Mouse (Mus musculus): ENCODE measurements around the gene 9230102O04Rik. TPM values are rescaled to one million over a fixed set of nuclear protein-coding genes. Genes with fewer than 3 reads are reported as not detected.

The 9230102O04Rik gene
- polyA plus RNA-seq, 1 experiment from 2014 or later: not detected

DNA sequence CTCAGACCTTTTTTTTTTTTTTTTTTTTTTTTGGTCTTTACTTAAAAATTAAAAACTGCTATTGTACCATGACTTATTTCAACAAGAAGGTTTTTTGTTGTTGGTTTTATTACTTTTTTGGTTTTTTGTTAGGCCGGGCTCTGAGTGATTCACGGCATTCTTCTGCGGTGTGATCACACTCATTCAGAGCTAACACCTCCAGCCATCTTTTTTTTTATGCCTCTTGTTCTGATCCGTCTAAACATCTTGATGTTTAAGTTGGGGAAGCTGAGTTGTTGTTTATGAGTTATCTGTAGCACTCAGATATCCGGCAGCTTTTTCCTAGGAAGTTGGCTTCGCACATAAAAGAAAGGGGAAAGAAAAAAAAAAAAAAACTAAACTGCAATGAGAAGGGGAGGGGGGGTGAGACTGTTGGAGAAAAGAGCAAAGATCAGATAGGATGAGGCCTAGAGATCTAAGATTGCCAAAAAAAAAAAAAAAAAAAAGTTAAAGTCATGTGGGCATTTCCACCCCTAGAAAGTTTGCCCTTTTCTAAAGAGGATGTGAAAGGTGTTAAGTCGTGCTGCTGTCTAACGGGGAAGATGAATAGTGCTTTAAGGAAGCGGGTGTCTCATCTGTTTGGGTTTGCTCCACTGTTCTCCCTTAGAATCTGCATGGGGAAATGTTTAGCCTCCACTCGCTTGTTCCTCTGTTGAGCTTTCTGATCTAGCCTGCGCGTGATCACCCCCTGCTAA, 22.1 kb downstream of the 9230102O04Rik start:
- H3K36me3 ChIP-seq: peaks cover 4% of the 10 kb centered on the region; the same call in 1 of the 2 replicates
- no peak overlapping the region for H3K4me3 ChIP-seq
- H3K27ac ChIP-seq (replicated peaks): no peak overlapping the region
- H3K27me3 ChIP-seq (replicated peaks): peaks cover 34% of the 10 kb centered on the region
- no peak overlapping the region for H3K9ac ChIP-seq
- no peaks in the 10 kb centered on the region for H3K9me3 ChIP-seq
- no peak overlapping the region for H3K4me2 ChIP-seq
- peaks cover 13% of the 10 kb centered on the region for H3K4me1 ChIP-seq
- ATAC-seq (ENCODE audit: extremely low read depth, insufficient number of reproducible peaks, low FRiP score, low TSS enrichment): no peak
- 54% methylated on average over 12 of the region's 12 CpGs for WGBS

DNA sequence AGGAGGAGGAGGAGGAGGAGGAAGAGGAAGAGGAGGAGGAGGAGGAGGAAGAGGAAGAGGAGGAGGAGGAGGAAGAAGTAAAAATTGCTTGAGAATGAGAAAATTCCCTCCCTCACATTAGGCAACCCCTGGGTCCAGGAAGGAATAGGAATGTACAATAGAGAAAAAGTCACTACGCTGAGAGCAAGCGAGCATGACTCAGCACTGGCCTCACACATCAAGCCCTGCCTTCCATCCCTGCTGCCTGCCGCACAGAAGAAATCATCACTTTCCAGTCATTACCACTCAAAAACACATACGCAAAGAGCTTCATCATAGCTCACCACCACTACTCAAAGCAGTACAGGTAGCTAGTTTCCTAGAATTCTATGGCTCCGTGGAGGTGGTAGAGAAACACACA, 28.6 kb downstream of the 9230102O04Rik start:
- no peak overlapping the region for H3K27ac ChIP-seq (replicated peaks)
- no peak for ATAC-seq (ENCODE audit: extremely low read depth, insufficient number of reproducible peaks, low FRiP score, low TSS enrichment)
- H3K4me3 ChIP-seq: no peak overlapping the region
- no peaks in the 10 kb centered on the region for H3K9me3 ChIP-seq
- H3K9ac ChIP-seq: no peak overlapping the region
- no peaks in the 10 kb centered on the region for H3K27me3 ChIP-seq (replicated peaks)
- peaks cover 8% of the 10 kb centered on the region; the same call in 1 of the 2 replicates for H3K36me3 ChIP-seq
- H3K4me2 ChIP-seq: no peak overlapping the region
- 73% methylated on average over 5 of the region's 5 CpGs for WGBS
- H3K4me1 ChIP-seq: no peaks in the 10 kb centered on the region

DNA sequence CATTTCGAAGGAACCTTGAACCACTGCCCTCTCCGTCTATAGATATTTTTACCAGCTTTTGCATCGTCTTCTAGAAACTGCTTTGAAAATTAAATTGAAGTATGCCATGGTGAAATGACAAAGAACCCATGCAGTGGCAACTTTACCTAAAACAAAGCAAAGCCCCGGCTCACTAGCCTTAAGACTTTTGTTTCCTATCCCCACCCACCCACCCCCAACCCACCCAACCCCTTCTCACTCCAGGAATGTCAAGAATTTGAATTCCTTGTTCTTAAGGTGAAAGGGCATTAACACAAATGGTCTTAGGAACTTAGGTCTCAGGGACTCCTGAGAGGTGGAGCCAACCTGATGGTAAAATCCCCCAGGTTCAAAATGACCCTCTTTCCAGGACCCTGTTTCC, 33.5 kb downstream of the 9230102O04Rik start:
- H3K4me2 ChIP-seq: no peak overlapping the region
- no peak overlapping the region for H3K4me3 ChIP-seq
- H3K27ac ChIP-seq (replicated peaks): no peak overlapping the region
- H3K9ac ChIP-seq: no peak overlapping the region
- WGBS: 51% methylated on average over 4 of the region's 4 CpGs
- no peaks in the 10 kb centered on the region for H3K27me3 ChIP-seq (replicated peaks)
- no peaks in the 10 kb centered on the region for H3K9me3 ChIP-seq
- no peak for ATAC-seq (ENCODE audit: extremely low read depth, insufficient number of reproducible peaks, low FRiP score, low TSS enrichment)
- 0 out of 2 replicates have a peak, but pooled peaks cover 3% of the 10 kb centered on the region for H3K36me3 ChIP-seq
- H3K4me1 ChIP-seq: no peaks in the 10 kb centered on the region

DNA sequence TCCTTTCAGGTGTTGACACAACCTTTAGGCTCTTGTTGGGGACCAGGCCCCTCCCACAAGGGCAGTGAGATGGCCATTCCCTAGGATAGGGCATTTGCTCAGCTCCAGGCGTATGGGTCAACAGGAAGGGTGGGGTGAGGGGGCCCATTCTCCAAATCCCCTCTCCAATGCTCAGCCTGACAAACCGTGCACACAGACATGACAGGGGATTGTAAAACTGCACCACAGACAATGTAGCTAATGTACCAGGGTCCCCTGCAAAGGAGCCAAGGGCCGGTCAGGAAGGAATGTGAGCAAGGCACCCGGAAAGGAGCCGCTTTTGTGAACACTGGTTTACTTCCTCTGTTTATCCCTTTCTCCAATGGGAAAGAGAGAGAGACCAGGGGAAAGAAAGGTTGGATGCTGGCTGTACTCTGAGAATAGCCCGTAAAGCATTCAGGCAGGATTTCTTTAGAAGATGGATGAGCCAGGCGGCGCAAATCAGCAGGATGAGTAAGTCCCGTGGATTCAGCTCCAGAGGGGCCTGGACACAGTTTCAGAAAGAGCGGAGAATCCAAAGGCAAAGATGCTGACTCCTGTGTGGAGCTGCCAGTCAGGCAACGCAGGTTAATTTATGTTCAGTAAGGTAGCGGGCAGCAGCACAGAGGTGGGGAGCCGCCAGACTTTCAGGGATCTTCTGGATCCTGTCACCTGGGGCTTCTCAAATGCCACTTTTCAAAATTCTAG, 36.3 kb downstream of the 9230102O04Rik start:
- ATAC-seq (ENCODE audit: extremely low read depth, insufficient number of reproducible peaks, low FRiP score, low TSS enrichment): no peak
- H3K4me3 ChIP-seq: no peak overlapping the region
- no peak overlapping the region for H3K4me2 ChIP-seq
- H3K36me3 ChIP-seq: 0 out of 2 replicates have a peak, but pooled peaks cover under 1% of the 10 kb centered on the region
- no peaks in the 10 kb centered on the region for H3K4me1 ChIP-seq
- 66% methylated on average over 13 of the region's 13 CpGs for WGBS
- H3K9ac ChIP-seq: no peak overlapping the region
- H3K27ac ChIP-seq (replicated peaks): no peak overlapping the region
- H3K9me3 ChIP-seq: no peaks in the 10 kb centered on the region
- no peaks in the 10 kb centered on the region for H3K27me3 ChIP-seq (replicated peaks)

DNA sequence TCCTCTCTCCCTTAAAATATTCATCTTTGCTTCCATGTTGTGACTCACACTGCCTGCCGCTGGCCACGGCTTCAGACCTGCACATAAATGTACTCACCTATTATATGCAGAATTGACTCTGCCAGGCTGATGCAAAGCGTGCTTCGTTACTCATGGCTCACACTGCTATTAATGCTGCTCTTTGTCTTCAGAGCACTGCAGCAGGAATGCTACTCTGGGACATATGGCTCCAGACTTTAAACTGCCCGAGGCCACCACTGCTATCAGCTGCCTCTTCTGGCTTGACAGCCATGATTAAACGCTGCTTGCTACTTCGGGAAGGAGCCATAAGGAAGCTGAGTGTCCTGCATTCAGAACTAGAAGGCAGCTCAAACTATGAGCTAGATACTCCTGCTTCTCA, 54.1 kb downstream of the 9230102O04Rik start:
- Histone ChIP-seq H3K4me2 (no peak overlapping the region), H3K27me3 (replicated peaks) (no peaks in the 10 kb centered on the region), H3K9me3 (no peaks in the 10 kb centered on the region), H3K36me3 (no peaks in the 10 kb centered on the region), H3K4me3 (no peak overlapping the region), H3K4me1 (peaks cover 5% of the 10 kb centered on the region; the same call in 1 of the 2 replicates), H3K9ac (no peak overlapping the region), H3K27ac (replicated peaks) (no peak overlapping the region)
- ATAC-seq (ENCODE audit: extremely low read depth, insufficient number of reproducible peaks, low FRiP score, low TSS enrichment): no peak
- WGBS: 41% methylated on average over 7 of the region's 7 CpGs

DNA sequence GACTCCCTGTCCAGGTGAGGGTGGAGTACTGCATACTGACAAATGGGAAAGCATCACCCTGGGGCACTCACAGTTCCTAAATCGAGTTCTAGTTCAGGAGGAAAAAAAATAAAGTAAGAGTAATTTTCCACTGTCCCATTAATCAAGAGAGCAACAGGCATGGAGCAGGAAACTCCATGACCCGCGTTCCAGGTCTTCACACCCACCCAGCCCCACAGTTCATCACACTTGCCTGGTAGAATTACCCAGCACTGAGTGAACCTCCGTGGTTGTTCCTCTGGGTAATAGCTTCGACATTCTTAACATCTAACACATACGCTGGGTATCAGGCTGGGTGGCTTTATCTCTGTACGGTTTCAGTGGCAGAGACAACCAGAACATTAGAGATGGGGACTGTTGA, 55.6 kb downstream of the 9230102O04Rik start:
- no peaks in the 10 kb centered on the region for H3K27me3 ChIP-seq (replicated peaks)
- no peak for ATAC-seq (ENCODE audit: extremely low read depth, insufficient number of reproducible peaks, low FRiP score, low TSS enrichment)
- no peaks in the 10 kb centered on the region for H3K36me3 ChIP-seq
- no peaks in the 10 kb centered on the region for H3K9me3 ChIP-seq
- no peak overlapping the region for H3K27ac ChIP-seq (replicated peaks)
- H3K4me3 ChIP-seq: no peak overlapping the region
- 58% methylated on average over 7 of the region's 7 CpGs for WGBS
- H3K4me1 ChIP-seq: peaks cover 5% of the 10 kb centered on the region; the same call in 1 of the 2 replicates
- no peak overlapping the region for H3K9ac ChIP-seq
- H3K4me2 ChIP-seq: no peak overlapping the region

Other genes with a start within 250 kb of the 9230102O04Rik start
- 0.19 and 0.43 TPM in 2 replicates for gene 4930412O13Rik, start 8.3 kb downstream of the 9230102O04Rik start, polyA plus RNA-seq (2015; fragmentation: Nextera tagmentation; extraction: Ambion mirVana)
- 3.2 and 3.6 TPM in 2 replicates for gene Gata3, start 494 bp upstream of the 9230102O04Rik start, polyA plus RNA-seq (2015; fragmentation: Nextera tagmentation; extraction: Ambion mirVana)
- gene Taf3, start 159.1 kb upstream of the 9230102O04Rik start, polyA plus RNA-seq (2015; fragmentation: Nextera tagmentation; extraction: Ambion mirVana): 8.0 and 8.8 TPM in 2 replicates
- 1,110 and 1,235 TPM in 2 replicates for gene Atp5c1, start 191.0 kb upstream of the 9230102O04Rik start, polyA plus RNA-seq (2015; fragmentation: Nextera tagmentation; extraction: Ambion mirVana)
- 17.7 and 18.2 TPM in 2 replicates for gene Kin, start 191.1 kb upstream of the 9230102O04Rik start, polyA plus RNA-seq (2015; fragmentation: Nextera tagmentation; extraction: Ambion mirVana)
- 1.2 and 8.3 TPM in 2 replicates for gene Itih2, start 241.9 kb upstream of the 9230102O04Rik start, polyA plus RNA-seq (2015; fragmentation: Nextera tagmentation; extraction: Ambion mirVana)